Mouse (Mus musculus) right cerebral cortex, postnatal 36 days (tissue): ENCODE measurements around the gene Spo11.
A peak's percentile ranks its signal among the peaks of the same experiment; 100 is the strongest.

Experiments
- DNase-seq, 2 experiments: peaks; one replicate each; pipeline ENCODE4 v3.0.0; 2022; ENCODE audit warnings: low spot score in 2 of 2, mixed read lengths in 1 of 2

Spo11 gene

DNA sequence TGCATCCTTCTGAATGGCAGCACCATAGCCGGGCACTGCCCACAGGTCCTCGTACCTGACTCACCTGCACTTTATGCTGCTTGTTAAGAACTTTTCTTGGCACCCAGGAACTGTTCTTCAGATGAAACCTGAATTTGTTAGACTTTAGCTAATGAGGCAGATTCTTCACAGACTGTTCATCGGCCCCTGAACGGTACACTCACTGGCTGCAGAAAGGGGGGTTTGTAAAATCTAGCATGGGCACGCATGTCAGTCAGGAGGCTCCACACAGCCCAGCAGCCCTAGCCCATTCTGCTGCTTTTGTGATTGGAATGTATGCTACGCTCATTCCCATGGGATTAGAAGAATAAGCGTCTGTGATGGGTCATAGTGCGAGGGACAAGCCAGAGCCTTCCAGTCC lies 26.2 kb downstream of the Spo11 start:
- no peak for DNase-seq

DNA sequence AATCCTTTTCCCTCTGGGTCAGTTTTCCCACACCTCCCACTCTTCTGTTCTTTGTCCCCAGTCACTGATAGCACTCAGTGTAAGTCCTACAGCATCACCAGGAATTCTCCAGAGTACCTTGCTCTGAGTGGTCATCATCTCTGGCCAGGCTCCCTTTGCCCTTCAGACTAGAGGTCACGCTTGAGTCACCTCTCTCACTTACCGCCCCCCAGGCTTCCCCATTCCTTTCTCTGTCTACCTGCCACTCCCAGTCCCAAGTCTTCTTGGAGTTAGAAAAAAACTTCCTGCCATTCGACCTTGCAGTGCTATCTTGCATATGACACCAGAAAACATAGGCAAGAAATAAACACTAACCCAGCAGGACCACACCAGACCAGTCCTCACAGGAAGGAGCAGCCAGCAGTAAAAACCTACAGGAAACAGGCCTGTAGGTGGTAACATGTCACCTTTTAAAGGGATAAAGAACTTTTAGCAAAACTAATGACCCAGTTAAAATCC lies 32.8 kb downstream of the Spo11 start:
- no peak for DNase-seq

DNA sequence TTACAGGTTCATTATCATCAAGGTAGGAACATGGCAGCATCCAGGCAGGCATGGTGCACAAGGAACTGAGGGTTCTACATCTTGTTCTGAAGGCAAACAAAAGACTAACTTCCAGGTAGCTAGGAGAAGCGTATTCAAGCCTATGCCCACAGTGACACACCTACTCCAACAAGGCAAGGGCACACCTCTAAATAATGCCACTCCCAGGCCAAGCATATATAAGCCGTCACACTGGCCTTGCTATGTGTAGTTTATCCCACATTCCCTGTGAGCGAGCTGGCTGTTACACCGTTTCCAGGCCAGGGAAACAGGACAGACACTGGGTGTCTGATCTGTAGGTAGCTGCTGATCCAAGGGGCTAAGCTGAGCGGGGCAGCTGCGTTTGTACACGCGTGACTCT lies 33.9 kb downstream of the Spo11 start:
- no peak for DNase-seq

DNA sequence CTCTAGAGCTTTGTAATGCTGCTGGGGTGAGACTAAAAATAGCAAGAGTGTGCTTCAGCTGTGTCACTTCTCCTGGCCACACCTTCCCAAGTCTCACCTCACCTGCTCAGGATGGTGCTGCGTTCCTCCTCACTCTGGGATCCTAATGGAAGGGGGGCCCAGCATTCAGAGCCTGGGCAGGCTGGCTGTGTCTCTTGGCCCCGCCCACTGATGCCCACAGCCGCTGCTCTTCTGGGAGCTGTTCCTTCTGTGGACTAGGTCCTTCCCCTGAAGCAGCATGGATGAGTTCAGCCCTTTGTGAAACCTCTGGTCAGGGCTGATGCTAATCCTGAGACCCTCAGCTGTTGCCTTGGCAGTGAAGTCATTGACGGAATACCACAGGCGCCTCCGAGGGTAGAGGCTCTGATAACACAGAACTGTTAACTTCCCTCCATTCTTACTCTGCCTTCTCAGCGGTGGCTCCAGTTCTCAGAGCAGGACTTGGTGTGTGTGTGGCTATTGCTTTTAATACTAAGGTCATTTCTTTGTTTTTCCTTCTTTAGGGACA lies 37.3 kb downstream of the Spo11 start:
- DNase-seq: no peak

DNA sequence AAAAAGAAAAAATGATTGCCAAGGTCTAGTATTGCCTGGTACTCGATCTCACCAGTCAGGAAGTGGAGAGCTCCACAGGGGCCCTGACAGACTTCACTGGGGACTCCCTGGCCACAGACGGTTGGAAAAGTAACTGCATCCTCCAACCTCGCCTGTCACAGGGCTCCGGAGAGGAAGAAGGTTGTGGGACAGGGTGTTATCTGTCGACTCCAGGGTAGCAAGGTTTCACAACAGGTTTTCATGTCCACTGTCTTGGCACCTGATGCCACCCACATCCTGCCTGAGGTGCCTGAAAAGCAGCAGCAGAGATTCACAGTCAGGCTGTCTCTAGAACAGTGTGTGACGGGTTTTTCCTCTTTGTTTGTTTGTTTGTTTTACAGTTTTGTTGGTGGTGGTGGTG lies 40.4 kb downstream of the Spo11 start:
- DNase-seq: no peak

DNA sequence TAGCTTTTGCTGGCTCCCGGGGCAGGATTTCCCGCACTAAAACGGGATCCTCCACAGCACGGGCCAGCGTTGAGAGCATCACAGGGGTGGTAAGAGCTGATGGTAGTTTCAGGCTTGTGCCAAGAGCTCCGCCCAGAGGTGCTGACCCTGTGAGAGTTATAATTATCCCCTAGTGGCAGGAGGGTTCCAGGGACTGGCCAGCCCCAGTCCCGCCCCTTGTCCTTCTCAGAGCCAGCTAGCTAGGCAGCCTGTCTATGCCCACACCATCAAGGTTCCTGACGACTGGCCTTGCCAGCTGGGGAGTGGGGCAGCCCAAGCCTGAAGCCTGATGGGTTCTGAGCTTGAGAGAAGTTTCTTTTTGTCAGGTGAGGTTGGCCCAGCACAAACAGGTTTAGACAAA lies 41.1 kb downstream of the Spo11 start:
- no peak for DNase-seq

DNA sequence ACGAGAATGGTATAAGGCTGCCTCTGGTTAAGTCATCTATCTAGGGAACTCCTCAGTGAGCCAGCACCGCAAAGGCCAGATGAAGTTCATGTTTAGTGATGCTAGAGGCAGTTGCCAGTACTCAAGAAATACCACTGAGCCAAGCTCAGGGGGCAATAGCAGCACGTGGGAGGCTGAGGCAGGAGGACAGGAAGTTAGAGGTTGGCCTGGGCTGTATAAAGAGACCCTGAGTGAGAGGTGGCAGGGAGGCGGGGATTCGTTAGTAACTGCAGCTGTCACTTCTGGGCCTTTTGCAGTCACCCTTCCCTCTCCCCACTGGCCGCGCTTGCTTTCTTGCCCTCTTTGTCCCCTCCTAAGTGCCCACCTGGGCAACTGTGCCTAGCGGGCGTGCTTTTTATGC lies 41.8 kb downstream of the Spo11 start:
- no peak for DNase-seq

DNA sequence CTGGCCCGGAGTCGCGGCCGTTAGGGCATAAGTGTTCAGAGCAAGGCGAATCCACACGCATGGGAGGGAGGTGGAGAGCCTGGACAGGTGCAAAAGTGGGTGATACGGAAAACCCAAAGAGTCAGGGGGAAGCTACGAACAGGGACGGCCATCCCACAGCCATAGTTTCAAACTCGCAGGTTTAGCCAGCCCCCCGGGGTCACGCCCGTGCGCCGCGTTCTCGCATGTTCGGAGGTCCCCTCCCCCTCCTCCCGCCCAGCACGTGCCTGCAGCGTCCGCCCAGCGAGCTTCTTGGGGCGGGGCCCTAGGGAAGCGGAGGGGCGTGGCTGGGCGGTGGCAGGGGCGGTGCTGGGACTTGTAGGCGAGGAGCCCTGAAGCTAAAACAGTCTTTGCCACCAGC lies 42.3 kb downstream of the Spo11 start:
- DNase-seq: peak; percentile 73 to 77

DNA sequence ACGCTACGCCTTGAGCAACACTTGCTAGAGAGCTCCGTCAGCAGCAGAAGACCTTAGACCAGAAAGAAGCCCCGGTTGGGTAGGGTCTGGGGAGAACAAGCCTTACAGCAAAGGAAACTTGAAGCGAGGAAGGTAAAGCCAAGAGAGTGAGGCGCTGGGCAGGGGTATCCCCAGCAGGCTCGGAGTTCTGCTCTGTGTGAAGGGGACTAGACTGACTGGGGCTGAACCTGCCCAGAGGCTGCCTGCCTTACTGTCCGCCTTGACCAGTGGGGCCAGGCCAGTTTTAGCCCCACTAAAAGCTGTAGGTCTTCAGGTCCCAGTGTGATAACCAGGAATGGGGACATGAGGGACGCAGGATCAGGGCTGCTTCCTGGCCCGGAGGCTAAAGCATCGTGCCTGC lies 42.9 kb downstream of the Spo11 start, which contains the start of gene Rbm38:
Gene Rbm38, plus strand, starts transcription at position 69 of the 400 bp plus-strand sequence.
- DNase-seq: no peak

DNA sequence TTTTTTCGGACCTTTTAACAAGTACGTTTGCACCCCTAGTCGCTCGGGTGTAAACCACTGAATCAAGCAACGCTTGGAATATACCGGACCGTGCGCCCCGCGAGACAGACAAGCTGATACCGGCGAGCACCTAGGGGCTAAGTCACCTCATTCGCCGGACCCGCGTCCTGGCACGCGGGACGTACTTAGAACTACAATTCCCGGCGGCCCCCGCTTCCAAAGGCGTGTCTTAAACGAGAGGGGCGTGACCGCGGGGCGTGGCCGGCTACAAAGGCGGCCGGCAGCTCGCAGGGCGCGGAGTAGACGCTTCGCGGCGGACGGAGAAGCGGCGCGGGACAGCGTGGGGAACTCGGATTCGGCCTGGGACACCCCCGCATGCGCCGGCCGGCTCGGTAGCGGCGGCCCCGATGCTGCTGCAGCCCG lies 44.1 kb downstream of the Spo11 start:
- DNase-seq: peak; percentile 86 to 87

DNA sequence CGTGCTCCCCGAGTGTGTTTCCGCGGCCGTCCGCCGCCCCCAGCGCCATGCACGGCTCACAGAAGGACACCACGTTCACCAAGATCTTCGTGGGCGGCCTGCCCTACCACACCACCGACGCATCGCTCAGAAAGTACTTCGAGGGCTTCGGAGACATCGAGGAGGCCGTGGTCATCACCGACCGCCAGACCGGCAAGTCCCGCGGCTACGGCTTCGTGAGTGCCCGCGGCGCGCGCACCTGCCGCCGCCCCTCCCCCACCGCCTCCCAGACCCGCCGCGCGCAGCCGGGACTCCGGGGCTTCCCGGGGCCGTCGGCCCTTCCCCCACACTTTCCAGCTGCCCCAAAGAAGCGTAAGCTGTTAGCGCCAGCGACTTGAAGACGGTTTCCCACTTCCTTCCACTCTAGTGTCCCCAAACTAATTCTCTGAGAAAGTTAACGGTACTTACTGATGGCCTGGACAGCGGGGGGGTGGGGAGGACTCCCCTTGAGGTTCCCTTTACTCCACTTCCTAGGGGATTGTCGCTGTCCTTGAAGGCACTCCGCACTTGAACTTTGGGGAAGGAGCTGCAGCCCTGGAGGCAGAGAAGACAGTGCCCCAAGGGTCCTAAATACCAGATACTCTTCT lies 44.7 kb downstream of the Spo11 start:
- DNase-seq: no peak

DNA sequence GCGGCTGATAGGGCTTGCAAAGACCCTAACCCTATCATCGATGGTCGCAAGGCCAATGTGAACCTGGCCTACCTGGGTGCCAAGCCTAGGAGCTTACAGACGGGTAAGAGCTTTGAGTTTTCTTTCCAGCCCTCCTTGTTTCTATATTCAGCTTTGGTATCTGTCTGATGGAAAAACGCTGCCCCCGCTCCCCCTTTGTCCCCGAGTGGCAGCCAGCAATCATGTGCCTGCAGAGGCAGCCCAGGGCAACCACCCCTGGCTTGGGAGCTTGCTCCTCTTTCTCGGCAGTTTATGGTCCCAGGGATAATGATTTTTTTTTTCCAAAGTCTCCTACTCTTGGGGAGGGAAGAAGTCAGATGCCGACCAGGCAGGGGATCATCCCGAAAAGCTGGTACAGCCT lies 45.3 kb downstream of the Spo11 start:
- DNase-seq: no peak

DNA sequence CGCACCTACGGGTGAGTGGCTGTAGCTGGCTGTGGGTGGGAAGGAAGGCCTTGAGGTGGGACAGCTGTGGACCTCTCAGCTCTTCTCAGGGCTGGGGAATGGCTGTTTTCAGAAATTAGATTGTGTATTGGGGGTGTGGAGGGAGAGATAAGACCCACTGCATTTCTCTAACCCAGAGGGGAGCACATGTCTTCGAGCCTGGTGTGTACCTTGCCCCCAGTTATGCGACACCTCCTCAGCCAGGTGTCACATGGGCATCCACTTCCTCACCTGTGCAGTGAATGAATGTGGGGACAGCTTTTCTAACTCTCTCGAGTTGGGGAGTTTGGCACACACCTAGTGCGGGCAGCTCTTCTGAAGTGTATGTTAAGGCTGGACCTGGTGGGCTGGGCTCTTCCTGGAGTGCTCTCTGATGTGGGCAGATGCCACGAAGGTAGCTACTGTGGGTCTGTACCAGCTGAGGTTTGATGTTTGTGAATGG lies 45.9 kb downstream of the Spo11 start:
- no peak for DNase-seq

DNA sequence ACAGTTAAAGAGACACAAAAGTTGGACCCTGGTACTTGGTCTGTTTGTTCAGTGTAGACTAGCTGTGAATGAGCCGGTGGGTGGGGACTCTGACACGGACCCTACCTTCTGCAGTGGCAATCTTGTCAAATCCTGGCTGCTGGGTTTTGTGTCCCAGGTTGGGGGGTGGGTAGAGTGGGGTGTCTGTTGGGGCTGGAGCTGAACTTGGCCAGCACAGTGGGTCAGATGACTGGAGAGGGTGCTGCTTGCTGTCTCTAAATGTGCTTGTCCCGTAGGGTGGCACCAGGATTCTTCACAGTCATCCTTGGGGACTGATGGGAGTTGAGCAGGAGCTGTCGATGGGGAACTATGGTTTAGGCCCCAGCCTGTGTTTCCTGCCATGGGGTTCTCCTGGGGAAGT lies 46.5 kb downstream of the Spo11 start:
- no peak for DNase-seq

DNA sequence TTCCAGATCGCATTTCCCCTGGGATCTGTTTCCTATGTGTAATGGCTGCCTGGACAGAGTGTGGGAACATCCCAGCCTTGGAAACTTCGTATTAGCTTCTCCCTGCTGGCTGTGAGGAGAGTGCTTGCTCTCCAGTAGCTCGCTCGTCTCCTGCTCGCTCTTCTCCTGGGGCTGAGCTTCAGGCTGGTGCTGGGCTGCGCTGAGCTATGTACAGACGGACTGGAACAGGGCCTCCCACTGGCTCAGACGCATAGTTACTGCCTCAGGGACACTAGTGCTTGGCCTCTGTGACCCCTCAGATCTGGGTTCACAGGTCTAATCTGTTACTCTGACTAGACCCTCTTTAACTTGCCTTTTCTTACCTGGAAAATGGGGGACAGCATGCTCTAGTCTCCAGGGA lies 46.9 kb downstream of the Spo11 start:
- no peak for DNase-seq

DNA sequence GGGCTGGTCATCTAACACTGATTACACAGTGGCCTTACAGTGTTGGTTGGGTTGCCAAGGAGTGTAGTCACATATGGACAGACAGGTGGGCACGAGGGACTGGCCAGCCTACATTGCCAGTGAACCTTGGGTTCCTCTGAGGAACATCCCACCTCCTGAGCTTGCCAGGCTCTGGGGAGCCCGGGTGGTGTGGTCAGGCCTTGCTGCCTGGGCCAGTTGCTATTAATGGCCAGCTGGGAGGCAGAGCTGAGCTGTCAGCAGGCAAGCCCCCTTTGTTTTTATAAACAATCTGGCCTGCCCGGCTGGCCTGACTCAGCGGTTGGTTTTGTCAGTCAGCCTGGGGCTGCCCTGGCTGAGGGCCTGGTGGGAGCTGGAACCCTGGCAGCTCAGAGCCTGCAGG lies 47.4 kb downstream of the Spo11 start:
- no peak for DNase-seq

DNA sequence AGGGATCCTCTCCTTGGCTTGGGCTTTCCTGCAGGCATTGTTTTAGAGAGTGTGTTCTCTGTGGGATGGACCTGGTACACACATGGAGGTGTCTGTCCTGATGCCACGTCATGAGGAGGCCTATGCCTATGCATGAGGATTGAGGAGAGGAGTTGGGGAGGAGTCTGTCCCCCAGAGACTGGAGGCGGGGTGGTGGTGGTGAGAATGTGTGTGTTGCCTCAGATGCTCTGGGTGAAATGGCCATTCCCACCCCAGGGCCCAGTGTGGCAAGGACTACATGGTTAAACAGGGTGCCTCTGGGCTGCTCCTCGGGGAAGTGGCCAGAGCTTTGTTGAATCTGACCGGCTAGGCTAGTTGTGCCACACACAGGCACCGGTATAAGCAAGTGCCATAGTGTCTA lies 48.8 kb downstream of the Spo11 start:
- no peak for DNase-seq

DNA sequence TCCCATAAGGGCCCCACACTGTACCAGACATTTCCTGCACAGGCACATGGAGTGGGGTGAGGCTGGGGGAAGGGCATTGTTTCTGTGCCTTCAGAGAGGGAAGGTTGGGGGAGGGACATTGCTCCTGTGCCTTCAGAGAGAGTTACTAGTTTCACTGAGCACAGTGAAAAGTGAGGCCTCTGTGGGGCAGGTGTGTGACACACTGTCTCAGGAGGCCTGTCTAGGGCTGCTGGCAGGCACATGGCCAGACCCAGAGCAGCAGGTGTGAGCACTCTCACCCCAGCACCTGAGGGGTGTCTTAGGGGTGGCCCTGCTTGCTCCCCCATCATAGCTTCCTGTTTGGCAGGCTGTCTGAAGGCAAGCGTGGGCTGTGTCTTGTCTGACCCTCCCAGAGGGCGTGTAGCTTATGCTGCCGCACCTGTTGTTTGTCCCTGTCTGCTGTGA lies 49.2 kb downstream of the Spo11 start:
- no peak for DNase-seq

DNA sequence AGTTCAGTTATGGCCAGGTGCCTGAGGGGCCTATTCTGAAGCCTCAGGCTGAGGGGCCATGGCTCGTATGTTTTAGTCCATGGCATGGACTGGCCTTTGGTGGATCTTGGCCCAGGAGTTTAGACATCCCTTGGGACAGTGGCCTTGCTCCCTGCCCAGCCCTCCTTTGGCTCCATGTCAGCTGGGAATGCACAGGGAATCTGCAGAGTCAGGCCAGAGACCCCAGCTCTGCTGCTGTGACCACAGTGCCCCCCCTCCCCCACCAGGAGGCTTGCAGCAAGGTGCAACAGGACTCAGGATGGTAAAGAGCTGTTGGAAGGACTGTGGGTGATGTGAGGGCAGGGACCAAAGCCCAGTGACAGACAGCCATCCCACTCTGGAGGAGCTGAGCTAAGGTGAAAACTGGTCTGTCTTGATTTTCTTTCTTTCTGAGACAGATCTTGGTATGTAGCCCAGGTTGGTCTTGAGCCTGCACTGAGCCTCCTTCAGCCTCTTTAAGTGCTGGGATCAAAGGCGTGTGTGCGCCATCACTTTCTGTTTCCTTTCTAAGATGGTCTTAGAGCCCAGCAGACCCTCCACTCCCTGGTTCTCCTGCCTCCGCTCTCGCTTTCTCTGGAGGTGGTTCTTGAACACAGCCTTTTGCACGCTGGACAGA lies 49.8 kb downstream of the Spo11 start:
- DNase-seq: no peak

DNA sequence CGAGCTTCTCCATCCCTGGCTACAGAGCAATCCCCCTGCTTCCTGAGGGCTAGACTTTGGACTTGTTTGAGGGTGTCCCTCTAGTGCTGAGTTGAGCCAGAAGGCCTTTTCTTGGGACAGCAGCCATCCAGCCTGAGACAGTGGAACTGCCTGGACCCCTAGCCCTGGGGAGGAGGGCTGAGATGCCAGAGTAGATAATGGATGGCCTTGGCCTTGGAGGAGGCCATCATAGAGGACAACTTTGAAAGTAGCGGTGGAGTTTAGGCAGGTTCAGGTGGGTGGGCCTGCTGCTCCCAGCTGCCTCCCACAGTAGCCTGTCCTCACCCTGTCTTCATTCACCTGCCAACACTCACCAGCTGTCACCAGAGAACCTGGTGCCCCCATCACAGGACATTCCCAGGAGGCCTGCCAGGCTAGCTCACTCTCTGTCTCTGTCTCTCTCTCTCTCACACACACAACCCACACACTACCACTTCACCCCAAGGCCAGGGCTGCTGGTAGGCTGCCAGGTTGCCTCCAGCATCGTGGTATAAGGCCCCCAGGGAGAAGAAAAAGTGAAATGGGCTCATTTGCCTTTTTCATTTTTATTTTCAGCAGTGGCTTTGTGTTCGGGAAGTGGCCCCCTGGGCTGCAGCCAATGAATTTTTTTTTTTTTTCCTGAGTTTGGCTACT lies 50.5 kb downstream of the Spo11 start:
- DNase-seq: no peak

DNA sequence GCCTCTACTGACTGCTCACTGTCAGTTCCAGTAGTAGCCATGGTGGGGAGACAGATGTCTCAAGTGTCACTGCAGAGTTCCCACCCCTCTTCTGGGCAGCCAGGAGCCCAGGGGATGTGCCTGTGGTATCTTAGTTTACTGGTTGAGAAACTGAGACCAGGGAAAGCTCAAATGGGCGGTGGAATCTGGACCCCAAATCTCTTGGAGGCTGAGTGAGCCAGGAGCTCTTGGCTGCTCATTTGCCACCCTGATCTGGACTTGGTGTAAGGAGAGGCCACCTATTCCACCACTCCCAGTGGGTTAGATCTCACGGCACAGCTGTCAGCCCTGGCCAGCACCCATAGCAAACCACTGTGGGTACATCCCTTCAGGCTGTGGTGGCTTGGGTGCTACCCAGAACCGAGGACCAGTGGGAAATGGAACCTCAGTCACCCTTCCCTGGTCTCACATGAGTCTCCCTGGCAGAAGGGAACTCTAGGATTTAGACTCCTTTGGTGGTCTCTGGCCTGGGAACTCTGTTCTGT lies 51.1 kb downstream of the Spo11 start:
- no peak for DNase-seq

DNA sequence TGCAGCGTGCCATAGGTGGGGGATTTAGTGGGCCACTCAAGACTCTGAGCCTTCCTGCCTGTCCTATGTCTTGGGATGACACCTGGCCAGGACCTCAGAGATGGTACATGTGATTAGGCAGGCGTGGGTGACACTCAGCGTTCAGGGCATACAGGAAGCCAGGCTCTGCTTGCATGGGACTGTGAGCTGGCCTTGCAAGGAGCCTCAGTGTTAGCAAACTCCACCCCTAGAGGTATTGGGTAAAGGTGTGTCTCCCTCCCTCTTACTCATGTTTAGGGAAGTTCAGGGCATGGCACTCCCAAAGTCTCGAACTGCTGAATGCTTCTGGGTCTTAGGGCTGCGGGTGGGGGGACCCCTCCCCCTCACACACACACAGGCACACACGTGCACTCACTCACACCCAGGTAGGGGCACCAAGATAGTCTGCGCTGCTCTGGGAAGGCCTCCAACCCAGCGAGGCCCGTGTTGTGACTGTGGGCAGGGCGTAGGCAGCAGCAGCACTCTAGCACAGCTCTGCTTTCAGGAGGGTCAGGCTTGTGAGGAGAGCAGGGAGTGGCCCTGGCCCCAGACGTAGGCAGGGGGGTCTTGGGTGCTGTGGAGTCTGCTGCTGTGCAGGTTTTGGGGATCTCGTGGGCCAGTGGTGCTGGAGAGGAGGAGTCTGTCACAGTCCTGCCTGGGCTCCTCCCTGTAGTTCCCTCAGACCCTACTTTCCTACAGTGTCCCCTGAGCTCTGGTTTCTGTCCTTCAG lies 53.3 kb downstream of the Spo11 start:
- no peak for DNase-seq
